Mouse (Mus musculus): ENCODE measurements around the gene Nfkbil1. TPM values are rescaled to one million over a fixed set of nuclear protein-coding genes. Genes with fewer than 3 reads are reported as not detected.
A peak's percentile ranks its signal among the peaks of the same experiment; 100 is the strongest.

The Nfkbil1 gene
- polyA plus RNA-seq, 1 experiment from 2014 or later, result 3.1 TPM

GRCm38 (mm10) chr17:35191723-35192122, 43.9 kb downstream of the Nfkbil1 start:
- WGBS, result 57% methylated on average over 2 of the region's 2 CpGs
- Histone ChIP-seq H3K4me3 (ENCODE audit: control insufficient read depth in 1 of 2, insufficient read depth in 1 of 2, low read depth in 1 of 2, low read length in 2 of 2) (no peak overlapping the region), H3K27me3 (ENCODE audit: control insufficient read depth, insufficient read depth, low read length) (peaks cover 34% of the 10 kb centered on the region), H3K9ac (ENCODE audit: low read length) (no peak overlapping the region), H3K36me3 (ENCODE audit: control insufficient read depth, insufficient read depth, low read length) (no peaks in the 10 kb centered on the region), H3K27ac (replicated peaks in 1 of 2; ENCODE audit: control insufficient read depth in 1 of 2, insufficient read depth in 1 of 2, low read depth in 2 of 2, low read length in 2 of 2) (no peak overlapping the region), H3K4me1 (ENCODE audit: control insufficient read depth in 2 of 2, insufficient read depth in 2 of 2, low read length in 2 of 2) (peaks cover 5 to 11% of the 10 kb centered on the region in 2 experiments; a peak in 3 of 4 replicates), H3K4me2 (ENCODE audit: low read length) (no peak overlapping the region), H3K9me3 (ENCODE audit: control insufficient read depth, low read length) (no peaks in the 10 kb centered on the region)
- no peak for ATAC-seq (ENCODE audit: insufficient number of reproducible peaks, insufficient read depth, low FRiP score, low read depth)

GRCm38 (mm10) chr17:35190096-35190495, 45.5 kb downstream of the Nfkbil1 start:
- peaks cover 0 to 3% of the 10 kb centered on the region in 2 experiments; a peak in 2 of 4 replicates for H3K4me1 ChIP-seq (ENCODE audit: control insufficient read depth in 2 of 2, insufficient read depth in 2 of 2, low read length in 2 of 2)
- WGBS, result 60% methylated on average over 4 of the region's 4 CpGs
- H3K36me3 ChIP-seq (ENCODE audit: control insufficient read depth, insufficient read depth, low read length), result no peaks in the 10 kb centered on the region
- H3K27me3 ChIP-seq (ENCODE audit: control insufficient read depth, insufficient read depth, low read length), result peaks cover 18% of the 10 kb centered on the region
- H3K9ac ChIP-seq (ENCODE audit: low read length), result no peak overlapping the region
- no peak for ATAC-seq (ENCODE audit: insufficient number of reproducible peaks, insufficient read depth, low FRiP score, low read depth)
- no peak overlapping the region for H3K27ac ChIP-seq (replicated peaks in 1 of 2; ENCODE audit: control insufficient read depth in 1 of 2, insufficient read depth in 1 of 2, low read depth in 2 of 2, low read length in 2 of 2)
- no peaks in the 10 kb centered on the region for H3K9me3 ChIP-seq (ENCODE audit: control insufficient read depth, low read length)
- H3K4me2 ChIP-seq (ENCODE audit: low read length), result no peak overlapping the region
- H3K4me3 ChIP-seq (ENCODE audit: control insufficient read depth in 1 of 2, insufficient read depth in 1 of 2, low read depth in 1 of 2, low read length in 2 of 2), result no peak overlapping the region

- peaks cover 9% of the 10 kb centered on the region for H3K27me3 ChIP-seq (ENCODE audit: control insufficient read depth, insufficient read depth, low read length)
- peaks cover 0 to 3% of the 10 kb centered on the region in 2 experiments; a peak in 2 of 4 replicates for H3K4me1 ChIP-seq (ENCODE audit: control insufficient read depth in 2 of 2, insufficient read depth in 2 of 2, low read length in 2 of 2)
- H3K36me3 ChIP-seq (ENCODE audit: control insufficient read depth, insufficient read depth, low read length), result no peaks in the 10 kb centered on the region
- H3K4me3 ChIP-seq (ENCODE audit: control insufficient read depth in 1 of 2, insufficient read depth in 1 of 2, low read depth in 1 of 2, low read length in 2 of 2), result no peak overlapping the region
- H3K9ac ChIP-seq (ENCODE audit: low read length), result no peak overlapping the region
- H3K9me3 ChIP-seq (ENCODE audit: control insufficient read depth, low read length), result no peaks in the 10 kb centered on the region
- no peak overlapping the region for H3K27ac ChIP-seq (replicated peaks in 1 of 2; ENCODE audit: control insufficient read depth in 1 of 2, insufficient read depth in 1 of 2, low read depth in 2 of 2, low read length in 2 of 2)
- 41% methylated on average over 1 of the region's 1 CpGs for whole genome bisulfite sequencing
- no peak for ATAC-seq (ENCODE audit: insufficient number of reproducible peaks, insufficient read depth, low FRiP score, low read depth)
- no peak overlapping the region for H3K4me2 ChIP-seq (ENCODE audit: low read length)
Measured at GRCm38 (mm10) chr17:35189186-35189585, 46.4 kb downstream of the Nfkbil1 start.

- Histone ChIP-seq H3K4me2 (ENCODE audit: low read length) (no peak within 1 kb of the TSS), H3K9ac (ENCODE audit: low read length) (no peak within 1 kb of the TSS), H3K27ac (replicated peaks in 1 of 2; ENCODE audit: control insufficient read depth in 1 of 2, insufficient read depth in 1 of 2, low read depth in 2 of 2, low read length in 2 of 2) (no peak within 1 kb of the TSS), H3K27me3 (ENCODE audit: control insufficient read depth, insufficient read depth, low read length) (no peaks in the 10 kb centered on the region), H3K9me3 (ENCODE audit: control insufficient read depth, low read length) (no peaks in the 10 kb centered on the region), H3K4me1 (ENCODE audit: control insufficient read depth in 2 of 2, insufficient read depth in 2 of 2, low read length in 2 of 2) (peaks cover 0 to 3% of the 10 kb centered on the region in 2 experiments; a peak in 2 of 4 replicates), H3K4me3 (ENCODE audit: control insufficient read depth in 1 of 2, insufficient read depth in 1 of 2, low read depth in 1 of 2, low read length in 2 of 2) (no peak within 1 kb of the TSS), H3K36me3 (ENCODE audit: control insufficient read depth, insufficient read depth, low read length) (no peaks in the 10 kb centered on the region)
- ATAC-seq (ENCODE audit: insufficient number of reproducible peaks, insufficient read depth, low FRiP score, low read depth), result no peak
- WGBS, result 70% methylated on average over 7 of the region's 7 CpGs
Measured at GRCm38 (mm10) chr17:35187959-35188610, 47.5 kb downstream of the Nfkbil1 start, which contains the start of gene Lst1. Lst1 (minus strand) TSS chr17:35188439.

- WGBS, result 66% methylated on average over 4 of the region's 4 CpGs
Measured at GRCm38 (mm10) chr17:35187345-35187744, 48.2 kb downstream of the Nfkbil1 start.

GRCm38 (mm10) chr17:35186681-35187080, 48.9 kb downstream of the Nfkbil1 start:
- Histone ChIP-seq H3K4me3 (ENCODE audit: control insufficient read depth in 1 of 2, insufficient read depth in 1 of 2, low read depth in 1 of 2, low read length in 2 of 2) (peak overlapping the region; percentile 17 to 49; a peak in 3 of 4 replicates), H3K27ac (replicated peaks in 1 of 2; ENCODE audit: control insufficient read depth in 1 of 2, insufficient read depth in 1 of 2, low read depth in 2 of 2, low read length in 2 of 2) (peak overlapping the region in 1 of 2 experiments; percentile 57; a peak in 2 of 4 replicates), H3K9ac (ENCODE audit: low read length) (peak overlapping the region; percentile 54; the same call in 1 of the 2 replicates), H3K36me3 (ENCODE audit: control insufficient read depth, insufficient read depth, low read length) (no peaks in the 10 kb centered on the region), H3K4me1 (ENCODE audit: control insufficient read depth in 2 of 2, insufficient read depth in 2 of 2, low read length in 2 of 2) (peaks cover 0 to 3% of the 10 kb centered on the region in 2 experiments; a peak in 2 of 4 replicates), H3K27me3 (ENCODE audit: control insufficient read depth, insufficient read depth, low read length) (no peaks in the 10 kb centered on the region), H3K4me2 (ENCODE audit: low read length) (peak overlapping the region; percentile 70), H3K9me3 (ENCODE audit: control insufficient read depth, low read length) (no peaks in the 10 kb centered on the region)
- no peak for ATAC-seq (ENCODE audit: insufficient number of reproducible peaks, insufficient read depth, low FRiP score, low read depth)
- 1% methylated on average over 4 of the region's 4 CpGs for WGBS

More at GRCm38 (mm10) chr17:35187345-35187744, 48.2 kb downstream of the Nfkbil1 start:
- Histone ChIP-seq H3K4me1 (ENCODE audit: control insufficient read depth in 2 of 2, insufficient read depth in 2 of 2, low read length in 2 of 2) (peaks cover 0 to 3% of the 10 kb centered on the region in 2 experiments; a peak in 2 of 4 replicates), H3K4me3 (ENCODE audit: control insufficient read depth in 1 of 2, insufficient read depth in 1 of 2, low read depth in 1 of 2, low read length in 2 of 2) (no peak overlapping the region), H3K9me3 (ENCODE audit: control insufficient read depth, low read length) (no peaks in the 10 kb centered on the region), H3K9ac (ENCODE audit: low read length) (no peak overlapping the region), H3K27ac (replicated peaks in 1 of 2; ENCODE audit: control insufficient read depth in 1 of 2, insufficient read depth in 1 of 2, low read depth in 2 of 2, low read length in 2 of 2) (no peak overlapping the region), H3K27me3 (ENCODE audit: control insufficient read depth, insufficient read depth, low read length) (no peaks in the 10 kb centered on the region), H3K4me2 (ENCODE audit: low read length) (no peak overlapping the region), H3K36me3 (ENCODE audit: control insufficient read depth, insufficient read depth, low read length) (no peaks in the 10 kb centered on the region)
- no peak for ATAC-seq (ENCODE audit: insufficient number of reproducible peaks, insufficient read depth, low FRiP score, low read depth)

- Histone ChIP-seq H3K9me3 (ENCODE audit: control insufficient read depth, low read length) (no peaks in the 10 kb centered on the region), H3K4me1 (ENCODE audit: control insufficient read depth in 2 of 2, insufficient read depth in 2 of 2, low read length in 2 of 2) (peaks cover 0 to 3% of the 10 kb centered on the region in 2 experiments; a peak in 2 of 4 replicates), H3K27ac (replicated peaks in 1 of 2; ENCODE audit: control insufficient read depth in 1 of 2, insufficient read depth in 1 of 2, low read depth in 2 of 2, low read length in 2 of 2) (peak overlapping the region; percentile 17 to 57), H3K4me3 (ENCODE audit: control insufficient read depth in 1 of 2, insufficient read depth in 1 of 2, low read depth in 1 of 2, low read length in 2 of 2) (peak overlapping the region; percentile 44 to 49), H3K36me3 (ENCODE audit: control insufficient read depth, insufficient read depth, low read length) (no peaks in the 10 kb centered on the region), H3K9ac (ENCODE audit: low read length) (peak overlapping the region; percentile 54), H3K4me2 (ENCODE audit: low read length) (peak overlapping the region; percentile 70), H3K27me3 (ENCODE audit: control insufficient read depth, insufficient read depth, low read length) (no peaks in the 10 kb centered on the region)
- no peak for ATAC-seq (ENCODE audit: insufficient number of reproducible peaks, insufficient read depth, low FRiP score, low read depth)
- WGBS, result 4% methylated on average over 18 of the region's 18 CpGs
Measured at GRCm38 (mm10) chr17:35185639-35186611, 49.7 kb downstream of the Nfkbil1 start.

All from heart, embryonic 14.5 days (tissue).